Mouse (Mus musculus) ES-Bruce4 (cell line): ENCODE results near the gene Hist1h1d. TPM values are rescaled to one million over a fixed set of nuclear protein-coding genes. Genes with fewer than 3 reads are reported as not detected.

Experiments used
- H3K27ac ChIP-seq: 2 replicates; pipeline ENCODE4 v1.5.1; 2012; ENCODE audit warnings: low read length, inconsistent platforms; ENCODE audit not compliant: insufficient read depth
- H3K27me3 ChIP-seq: 2 replicates; pipeline ENCODE4 v1.6.1; 2012; ENCODE audit warnings: mild to moderate bottlenecking, low read length, inconsistent platforms; ENCODE audit not compliant: control insufficient read depth, poor library complexity, insufficient read depth, severe bottlenecking
- H3K36me3 ChIP-seq: 2 replicates; pipeline ENCODE4 v1.6.1; 2012; ENCODE audit warnings: inconsistent platforms, mild to moderate bottlenecking, low read length, moderate library complexity; ENCODE audit not compliant: control insufficient read depth, poor library complexity, insufficient read depth, severe bottlenecking
- H3K4me1 ChIP-seq: one replicate; pipeline ENCODE4 v1.8.1; 2011; ENCODE audit warnings: low read length; ENCODE audit not compliant: control insufficient read depth, insufficient read depth
- H3K4me3 ChIP-seq: 2 replicates; pipeline ENCODE4 v1.5.1; 2011; ENCODE audit warnings: low read depth, mild to moderate bottlenecking, low read length
- H3K9ac ChIP-seq: 2 replicates; pipeline ENCODE4 v1.6.1; 2012; ENCODE audit warnings: low read depth, mild to moderate bottlenecking, inconsistent platforms; ENCODE audit not compliant: poor library complexity, severe bottlenecking
- H3K9me3 ChIP-seq: replicated peaks from 2 replicates; pipeline ENCODE4 v1.6.1; 2012; ENCODE audit warnings: mild to moderate bottlenecking, low read length, inconsistent platforms; ENCODE audit not compliant: control insufficient read depth, poor library complexity, insufficient read depth, severe bottlenecking
- CTCF ChIP-seq: IDR thresholded peaks from one replicate; pipeline ENCODE4 v1.8.1; 2011; ENCODE audit warnings: low read depth, low read length
- EP300 ChIP-seq: IDR thresholded peaks from 2 replicates; pipeline ENCODE4 v1.6.1; 2011; ENCODE audit warnings: low read depth, low read length; ENCODE audit not compliant: insufficient read depth
- POLR2A ChIP-seq: IDR thresholded peaks from one replicate; pipeline ENCODE4 v1.8.1; 2011; ENCODE audit warnings: low read length; ENCODE audit not compliant: insufficient read depth
- polyA plus RNA-seq: library from polyadenylated mRNA; stranded (reverse); fragments of >200 nt; gene quantifications from 2 replicates; pipeline ENCODE4 v1.2.4, GENCODE M21; 2011; ENCODE audit warnings: low read depth; ENCODE audit not compliant: missing spikeins, insufficient read depth, insufficient read length

Hist1h1d gene
- polyA plus RNA-seq, 1 experiment, result 1.6 TPM

GRCm38 (mm10) chr13:23593051-23593770 is 40.1 kb downstream of the Hist1h1d start:
- no peaks in the 10 kb centered on the region; the same call in 1 of the 2 replicates for H3K9me3 ChIP-seq
- no peak overlapping the region for H3K9ac ChIP-seq
- no peaks in the 10 kb centered on the region for H3K36me3 ChIP-seq
- no peak overlapping the region for H3K4me3 ChIP-seq
- peak overlapping the region; percentile 86 for H3K27ac ChIP-seq
- H3K27me3 ChIP-seq, result no peaks in the 10 kb centered on the region
- TF ChIP-seq EP300, result peak; percentile 85
- no peak for TF ChIP-seq POLR2A
- TF ChIP-seq CTCF, result no peak
- peaks cover 6% of the 10 kb centered on the region for H3K4me1 ChIP-seq

GRCm38 (mm10) chr13:23595185-23595584 is 42.1 kb downstream of the Hist1h1d start:
- no peak overlapping the region for H3K4me3 ChIP-seq
- H3K27ac ChIP-seq, result peak overlapping the region; percentile 87
- TF ChIP-seq EP300 (no peak), CTCF (no peak), POLR2A (no peak)

DNA sequence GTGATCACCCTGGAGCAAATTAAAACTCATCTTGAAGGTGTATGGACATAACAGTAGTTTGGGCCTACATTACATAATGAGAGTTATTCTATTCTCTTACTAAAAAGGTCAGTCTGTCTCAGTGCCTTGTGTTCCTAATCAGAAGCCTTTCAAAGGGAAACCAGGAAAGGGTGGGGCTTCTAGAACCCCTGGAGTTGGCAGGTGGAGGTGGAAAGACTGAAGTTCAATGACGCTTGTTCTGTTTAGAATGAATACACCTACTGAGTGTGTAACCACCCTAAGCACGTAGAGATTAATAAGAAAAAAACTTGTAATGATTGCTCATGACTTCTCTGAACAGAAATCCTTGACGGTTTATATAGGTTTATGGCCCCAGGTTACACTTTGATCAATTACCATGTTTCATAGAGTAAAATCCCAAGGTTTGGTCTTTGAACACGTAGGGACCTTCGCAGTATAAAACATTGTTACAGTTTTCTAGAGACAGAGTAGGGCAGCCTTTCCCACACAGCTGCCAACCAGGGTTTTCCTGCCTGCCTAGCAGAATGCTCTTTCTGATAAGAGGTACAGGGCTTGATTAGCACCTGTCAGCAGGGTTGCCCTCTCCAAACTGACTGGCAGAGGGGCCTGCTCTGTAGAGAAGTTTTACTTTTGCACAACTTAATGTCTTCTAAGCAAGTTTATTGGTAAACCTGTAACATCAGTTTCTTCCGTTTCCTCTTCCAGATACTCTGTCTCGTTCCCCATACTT is 42.7 kb downstream of the Hist1h1d start:
- no peaks in the 10 kb centered on the region; the same call in 1 of the 2 replicates for H3K9me3 ChIP-seq
- no peaks in the 10 kb centered on the region for H3K36me3 ChIP-seq
- no peaks in the 10 kb centered on the region for H3K27me3 ChIP-seq
- H3K9ac ChIP-seq, result no peak overlapping the region
- no peak overlapping the region for H3K4me3 ChIP-seq
- TF ChIP-seq EP300 (no peak), POLR2A (no peak), CTCF (no peak)
- peak overlapping the region; percentile 87 for H3K27ac ChIP-seq
- H3K4me1 ChIP-seq, result peaks cover 6% of the 10 kb centered on the region

More at GRCm38 (mm10) chr13:23595185-23595584, 42.1 kb downstream of the Hist1h1d start:
- Histone ChIP-seq H3K36me3 (no peaks in the 10 kb centered on the region), H3K4me1 (peaks cover 6% of the 10 kb centered on the region), H3K27me3 (no peaks in the 10 kb centered on the region), H3K9ac (no peak overlapping the region), H3K9me3 (no peaks in the 10 kb centered on the region; the same call in 1 of the 2 replicates)

- Histone ChIP-seq H3K9me3 (no peaks in the 10 kb centered on the region; the same call in 1 of the 2 replicates), H3K27ac (no peak overlapping the region), H3K9ac (no peak overlapping the region), H3K4me1 (peaks cover 6% of the 10 kb centered on the region), H3K27me3 (no peaks in the 10 kb centered on the region), H3K4me3 (no peak overlapping the region), H3K36me3 (no peaks in the 10 kb centered on the region)
- TF ChIP-seq POLR2A (no peak), CTCF (peak; percentile 50)
These were observed 44.9 kb downstream of the Hist1h1d start for GRCm38 (mm10) chr13:23597957-23598356.

DNA sequence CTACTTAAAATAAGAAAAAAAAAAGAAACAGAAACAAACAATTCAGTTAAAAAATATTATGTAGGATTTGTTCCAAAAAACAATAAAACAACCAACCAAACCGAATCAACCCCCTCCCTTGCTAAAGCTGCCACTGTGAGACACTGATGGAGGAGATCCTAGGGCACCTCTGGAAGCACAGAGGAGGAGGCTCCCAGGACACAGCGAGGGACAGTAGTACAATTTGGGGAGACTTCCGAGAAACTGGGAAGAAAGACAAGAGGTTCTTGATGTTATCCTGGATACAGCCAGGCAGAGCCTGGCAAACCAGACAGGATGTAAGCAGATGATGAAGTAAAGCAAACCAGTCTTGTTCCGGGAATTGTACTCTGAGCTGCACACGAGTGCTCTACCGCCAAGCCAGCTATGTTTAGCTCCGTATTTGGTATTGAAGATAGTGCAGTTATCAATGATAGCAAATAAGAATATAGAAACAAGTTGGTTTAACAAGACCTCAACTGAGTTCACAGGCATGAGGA is 50.2 kb downstream of the Hist1h1d start:
- H3K9ac ChIP-seq, result no peak overlapping the region
- H3K9me3 ChIP-seq, result no peaks in the 10 kb centered on the region
- H3K27me3 ChIP-seq, result no peaks in the 10 kb centered on the region
- no peak overlapping the region for H3K4me3 ChIP-seq
- H3K36me3 ChIP-seq, result no peaks in the 10 kb centered on the region
- H3K27ac ChIP-seq, result no peak overlapping the region
- TF ChIP-seq CTCF (no peak), EP300 (no peak), POLR2A (no peak)
- H3K4me1 ChIP-seq, result no peaks in the 10 kb centered on the region

DNA sequence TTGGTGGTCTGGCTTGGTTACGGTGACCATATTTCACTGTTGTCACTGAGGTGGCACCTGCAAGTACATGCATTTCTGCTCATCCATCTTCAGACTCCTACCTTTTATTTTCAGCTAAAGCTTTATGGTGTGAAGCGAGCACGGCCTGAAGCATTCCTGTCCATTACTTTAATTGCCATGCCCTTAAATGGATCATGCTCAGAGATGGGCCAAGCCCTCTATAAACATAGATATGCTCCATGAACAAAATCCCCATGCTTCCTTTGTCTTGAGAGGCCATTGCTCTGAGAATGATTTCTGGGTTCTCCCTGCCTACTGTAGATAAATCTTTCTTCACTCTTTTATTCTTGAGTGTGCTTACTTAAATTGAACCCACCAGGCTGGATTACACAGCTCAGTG is 51.4 kb downstream of the Hist1h1d start:
- TF ChIP-seq CTCF (no peak), EP300 (no peak), POLR2A (no peak)
- H3K9me3 ChIP-seq, result no peaks in the 10 kb centered on the region
- no peak overlapping the region for H3K27ac ChIP-seq
- no peak overlapping the region for H3K4me3 ChIP-seq
- H3K27me3 ChIP-seq, result no peaks in the 10 kb centered on the region
- H3K4me1 ChIP-seq, result no peaks in the 10 kb centered on the region
- no peaks in the 10 kb centered on the region for H3K36me3 ChIP-seq
- no peak overlapping the region for H3K9ac ChIP-seq
